Mouse (Mus musculus) ovary, postnatal 10 days (tissue): Measurements from ENCODE around the gene Cass4.
A peak's percentile ranks its signal among the peaks of the same experiment; 100 is the strongest.

Source experiments
- DNase-seq: peaks from one replicate; pipeline ENCODE4 v3.0.0; 2022; ENCODE audit warnings: low spot score

The Cass4 gene

DNA sequence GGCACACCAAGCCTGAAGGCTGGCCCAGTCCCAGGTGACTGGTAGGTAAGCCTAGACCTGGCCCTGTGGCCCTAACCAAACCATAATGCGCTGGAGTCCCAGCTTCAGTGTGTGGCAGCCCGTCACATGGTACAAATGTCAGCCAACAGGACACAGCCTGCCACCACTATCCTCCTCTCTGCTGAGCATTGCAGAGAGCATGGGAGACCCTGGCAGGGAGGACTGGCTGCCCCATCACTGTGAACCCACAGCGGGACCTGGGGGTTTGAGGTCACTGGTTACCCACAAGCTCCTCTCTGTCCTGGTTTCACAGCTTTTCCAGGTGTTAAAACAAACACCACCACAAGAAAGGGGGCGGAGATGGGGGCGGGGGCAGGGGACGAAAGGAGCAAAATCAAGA is 3.3 kb upstream of the Cass4 start:
- no peak for DNase-seq

DNA sequence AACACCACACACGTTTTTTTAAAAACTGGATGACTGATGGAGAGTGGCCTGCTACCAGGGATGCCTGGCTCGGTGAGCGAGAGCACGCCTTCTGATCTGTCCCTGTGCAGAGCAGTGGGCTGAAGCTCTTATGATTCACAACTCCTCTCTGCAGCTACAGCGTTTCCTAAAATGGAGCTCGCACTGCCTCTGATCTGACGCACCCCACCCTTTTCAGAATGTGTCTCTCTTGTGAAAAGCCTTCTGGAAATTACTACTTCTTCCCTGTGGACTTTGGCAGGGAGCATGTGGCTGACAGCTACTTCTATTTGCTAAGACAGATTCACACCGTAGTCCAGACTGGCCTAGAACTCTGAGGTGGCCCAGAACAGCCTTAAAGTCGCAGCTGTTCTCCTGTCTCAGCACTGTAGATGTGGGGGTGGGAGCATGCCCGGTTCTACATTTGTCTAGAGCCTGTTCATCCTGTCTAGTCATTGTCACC is 1.5 kb upstream of the Cass4 start:
- no peak for DNase-seq

DNA sequence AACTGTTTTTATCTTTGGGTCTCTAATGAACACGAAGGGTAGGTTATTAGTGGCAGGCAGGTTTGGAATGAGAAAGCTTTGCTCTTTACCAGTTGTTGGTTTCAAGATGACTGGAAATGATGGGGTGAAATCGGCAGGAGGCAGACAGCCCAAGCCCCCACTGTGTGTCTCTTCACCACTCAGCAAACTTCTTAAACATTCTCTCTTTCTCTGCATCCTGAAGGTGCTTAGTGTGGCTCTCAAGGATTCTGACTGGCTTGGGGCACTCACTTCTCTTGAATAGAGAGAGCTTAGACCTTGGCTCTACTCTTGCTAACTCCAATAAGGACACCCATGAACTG is 428 bp downstream of the Cass4 start:
- no peak for DNase-seq

DNA sequence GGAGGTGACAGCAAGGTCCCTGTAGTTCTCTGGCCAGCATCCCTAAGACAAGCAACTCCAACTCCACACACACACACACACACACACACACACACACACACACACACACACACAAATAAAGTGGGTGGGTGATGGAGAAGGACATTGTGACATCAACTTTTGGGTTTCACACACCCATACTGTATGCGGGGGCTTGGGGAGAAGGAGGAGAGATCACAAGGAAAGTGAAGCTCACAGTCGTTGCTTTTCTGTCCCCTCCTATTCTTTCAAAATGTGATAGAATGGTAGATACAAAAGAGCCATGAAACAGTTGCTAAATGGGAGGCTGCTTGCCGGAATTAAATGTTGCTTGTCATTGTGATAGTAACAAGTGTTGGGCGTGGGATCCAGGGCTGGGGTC is 1.1 kb downstream of the Cass4 start:
- no peak for DNase-seq

DNA sequence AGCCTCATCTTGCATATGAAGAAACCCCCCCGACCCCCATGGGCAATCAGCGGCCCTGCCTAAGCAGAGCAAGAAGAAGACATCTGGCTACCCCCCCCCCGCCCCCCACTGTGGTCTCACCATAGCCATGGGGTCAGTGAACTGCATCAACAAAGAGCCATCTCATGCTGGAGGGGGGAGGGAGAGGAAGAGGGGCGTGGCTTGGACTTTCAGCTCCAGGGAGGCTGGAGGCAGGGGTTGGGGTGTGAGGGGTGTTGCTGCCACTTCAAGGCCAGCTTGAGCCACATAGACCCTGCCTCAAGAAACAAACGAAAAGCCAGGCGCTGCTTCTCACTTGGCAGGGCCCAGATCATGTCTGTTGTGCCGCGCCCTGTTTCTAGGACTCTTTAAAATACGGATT is 2.4 kb downstream of the Cass4 start:
- DNase-seq, result no peak

DNA sequence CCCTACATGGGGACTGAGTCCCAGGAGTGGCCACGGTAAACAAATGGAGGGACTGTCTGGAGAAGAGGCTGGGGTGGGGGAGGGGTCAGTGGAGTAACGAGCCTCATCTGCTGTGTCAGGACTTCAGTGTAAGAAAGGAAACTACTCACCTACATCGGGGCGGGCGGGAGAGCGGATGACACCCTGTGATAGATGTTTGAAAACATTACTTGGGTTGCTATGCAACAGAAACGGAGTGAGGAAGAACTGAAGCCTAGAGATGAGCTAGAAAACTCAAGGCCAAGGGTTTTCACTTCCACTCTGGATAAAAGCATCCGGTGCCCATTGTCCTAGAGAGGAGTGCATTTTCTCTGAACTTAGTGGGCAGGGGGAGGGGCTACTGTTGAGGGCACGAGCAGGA is 6.3 kb downstream of the Cass4 start:
- no peak for DNase-seq

DNA sequence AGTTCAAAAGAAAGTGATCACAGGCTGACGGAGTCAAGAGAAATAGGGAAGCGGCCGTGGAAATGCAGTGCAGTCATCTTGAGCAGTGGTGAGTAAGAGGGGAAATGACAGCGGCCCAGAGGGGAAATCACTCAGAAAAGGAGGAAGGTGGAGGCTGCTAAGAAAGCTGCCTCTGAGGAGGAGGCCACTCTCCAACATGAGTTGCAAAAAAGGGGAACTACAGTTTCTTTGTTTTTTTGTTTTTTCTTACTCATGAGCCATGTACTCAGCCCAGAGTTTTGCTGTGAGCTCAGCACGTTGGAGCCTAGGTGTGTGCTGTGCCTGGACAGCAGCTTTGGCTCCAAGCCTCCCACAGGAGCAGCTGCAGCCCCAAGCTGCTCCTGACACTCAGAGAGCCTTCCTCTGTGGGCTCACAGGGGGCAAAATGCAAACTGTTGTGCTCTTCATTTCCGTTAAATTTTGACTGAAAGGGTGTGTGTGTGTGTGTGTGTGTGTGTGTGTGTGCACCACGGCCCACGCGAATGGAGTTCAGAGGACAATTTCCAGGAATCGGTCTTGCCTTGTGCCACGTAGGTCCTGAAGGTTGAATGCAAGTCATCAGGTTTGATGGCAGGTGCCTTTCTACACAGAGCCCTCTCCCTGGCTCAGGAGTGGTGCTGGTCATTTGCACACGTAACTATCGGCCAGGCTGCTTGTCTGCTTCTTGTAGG is 7.7 kb downstream of the Cass4 start:
- DNase-seq, result no peak

DNA sequence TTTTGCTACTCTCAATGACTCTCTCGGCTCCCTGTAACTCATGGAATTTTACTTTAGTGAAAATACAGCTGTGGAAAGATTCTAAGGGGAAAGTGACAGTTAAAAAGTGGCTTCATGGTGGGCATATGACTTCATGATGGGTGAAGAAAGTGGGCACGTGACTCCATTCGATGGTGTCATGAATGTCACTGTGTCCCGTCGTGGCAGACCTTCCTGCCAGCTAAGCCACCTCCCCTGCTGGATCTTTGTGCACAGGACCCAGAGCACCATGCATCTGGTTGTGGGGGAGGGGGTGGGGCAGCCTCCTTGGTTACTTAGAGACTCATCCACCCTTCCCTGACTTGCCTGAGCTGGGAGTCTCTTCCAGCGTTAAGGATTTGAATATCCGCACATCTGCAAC is 10.6 kb downstream of the Cass4 start:
- no peak for DNase-seq

DNA sequence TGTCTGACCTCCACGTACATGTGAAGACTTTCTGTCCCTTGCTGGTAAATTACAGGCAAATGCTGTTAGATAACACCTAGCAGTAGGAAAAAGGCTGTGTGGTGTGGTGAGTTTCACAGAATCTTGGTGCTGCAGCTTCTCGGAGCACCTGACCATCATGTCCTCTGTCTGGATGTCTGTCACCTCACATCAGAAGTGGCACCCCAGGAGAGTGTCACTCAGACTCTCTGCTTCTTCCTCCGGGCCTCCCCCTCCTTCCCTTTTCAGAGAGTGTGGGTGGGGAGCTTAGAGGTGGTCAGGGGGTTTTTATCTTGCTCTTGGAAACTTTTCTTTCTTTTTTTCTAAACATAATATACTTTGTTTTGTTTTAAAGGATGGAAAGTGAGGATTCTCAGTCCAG is 11.4 kb downstream of the Cass4 start:
- no peak for DNase-seq

DNA sequence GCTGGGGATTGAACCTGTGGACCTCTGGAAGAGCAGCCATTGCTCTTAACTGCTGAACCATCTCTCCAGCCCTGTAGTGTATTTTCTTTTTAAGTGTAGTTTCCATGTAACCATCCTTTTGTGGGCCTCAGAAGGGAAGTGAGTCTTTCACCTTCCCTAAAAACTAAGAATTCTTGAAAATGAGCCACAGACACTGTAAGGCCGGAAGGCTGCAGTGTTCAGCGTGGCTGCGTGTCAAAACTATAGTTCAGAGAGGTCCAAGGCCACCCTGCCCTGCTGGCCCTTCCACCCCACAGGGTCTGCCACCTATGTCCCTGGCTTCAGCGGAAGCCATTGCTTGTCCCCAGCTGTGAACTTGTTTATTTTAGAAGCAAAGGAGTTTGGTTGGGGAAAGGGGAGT is 12.6 kb downstream of the Cass4 start:
- DNase-seq, result no peak

DNA sequence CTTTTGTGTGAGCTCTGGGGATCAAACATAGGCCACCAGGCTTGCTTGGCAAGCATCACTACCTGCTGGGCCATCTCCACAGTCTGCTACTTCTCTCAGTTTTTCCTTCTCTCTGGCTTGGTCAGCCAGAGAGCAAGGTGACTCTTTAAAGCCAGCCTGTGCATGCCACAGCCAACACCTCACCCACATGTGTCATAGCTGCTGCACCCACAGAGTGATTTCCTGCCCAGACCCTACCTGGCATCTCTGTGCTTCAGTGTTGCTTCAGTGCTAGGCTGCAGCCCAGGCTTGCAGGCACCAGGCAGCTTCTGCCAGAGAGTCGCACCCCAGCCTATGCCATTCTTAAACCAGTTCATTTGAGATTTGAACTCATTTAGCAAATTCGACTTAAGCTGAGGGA is 13.9 kb downstream of the Cass4 start:
- no peak for DNase-seq

DNA sequence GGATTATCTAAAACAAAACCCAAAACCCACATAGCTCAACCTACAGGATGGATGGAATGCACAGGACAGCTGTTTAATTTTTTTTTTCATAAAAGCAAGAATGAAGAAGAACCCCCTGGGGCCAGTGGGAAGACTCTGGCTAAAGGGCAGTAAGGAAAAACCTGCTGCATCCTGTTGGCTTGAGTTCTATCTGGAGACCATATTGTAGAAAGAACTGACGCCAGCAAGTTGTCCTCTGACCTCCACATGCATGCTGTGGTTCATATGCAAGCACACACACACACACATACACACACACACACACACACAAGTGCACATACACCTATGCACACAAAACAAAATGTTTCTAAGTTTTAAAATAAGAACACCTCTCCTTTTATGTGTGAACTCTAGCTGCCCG is 17.1 kb downstream of the Cass4 start:
- no peak for DNase-seq

DNA sequence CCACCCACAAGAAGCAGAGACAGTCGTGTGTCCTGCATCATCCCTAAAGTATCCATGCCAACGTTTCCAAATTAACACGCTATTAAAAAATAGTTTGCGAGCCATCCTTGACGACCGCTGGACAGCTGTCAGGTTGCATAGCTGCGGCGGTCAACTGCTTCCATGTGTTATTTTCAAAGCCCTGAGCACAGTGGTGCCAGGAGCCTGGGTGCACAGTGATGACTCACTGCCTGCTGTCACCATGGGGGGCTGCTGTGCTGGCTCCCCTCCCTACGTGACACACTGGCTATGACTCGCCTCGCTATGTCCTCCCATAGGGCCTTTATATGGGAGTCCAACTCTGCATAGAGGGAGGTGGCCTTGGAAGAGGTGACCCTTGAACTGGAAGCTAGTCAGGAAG is 17.5 kb downstream of the Cass4 start:
- DNase-seq, result no peak

DNA sequence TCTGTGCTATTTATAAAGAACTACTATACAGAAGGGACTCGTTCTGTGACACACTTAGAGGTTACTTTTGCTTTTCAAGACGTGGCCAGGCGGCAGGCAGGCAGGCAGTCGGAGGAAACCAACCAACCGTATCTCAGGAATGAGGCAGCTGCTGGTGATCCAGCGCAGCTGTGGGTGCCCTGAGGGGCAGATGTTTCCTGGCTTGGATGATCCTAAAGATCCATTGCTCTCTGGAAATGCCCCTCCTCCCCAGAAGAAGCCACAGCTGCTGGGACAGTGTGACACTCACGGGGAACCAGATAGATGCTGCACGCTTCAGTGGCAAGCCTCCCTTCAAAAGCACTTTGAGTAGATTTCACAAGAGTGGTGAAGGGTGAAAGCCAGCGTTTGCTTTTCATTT is 18.9 kb downstream of the Cass4 start:
- DNase-seq, result no peak

DNA sequence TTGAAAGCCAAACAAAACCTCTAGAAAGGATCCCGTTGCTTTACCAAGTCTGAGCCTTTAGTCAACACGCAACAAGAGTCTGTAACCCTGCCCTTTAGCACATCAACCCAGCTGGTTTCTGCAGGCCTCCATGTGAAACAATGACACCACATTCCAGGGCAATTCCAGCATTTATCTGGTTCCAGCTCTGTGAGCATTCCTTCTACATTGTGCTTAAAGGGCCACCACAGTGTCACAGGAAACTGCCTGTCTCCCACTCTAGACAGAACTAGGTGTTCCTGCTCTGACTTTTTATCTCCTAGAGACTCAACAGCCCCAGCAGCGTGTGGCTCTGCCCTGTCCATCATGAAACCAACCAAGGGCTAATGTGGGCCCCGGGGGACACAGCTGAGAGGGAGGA is 19.7 kb downstream of the Cass4 start:
- DNase-seq, result no peak

DNA sequence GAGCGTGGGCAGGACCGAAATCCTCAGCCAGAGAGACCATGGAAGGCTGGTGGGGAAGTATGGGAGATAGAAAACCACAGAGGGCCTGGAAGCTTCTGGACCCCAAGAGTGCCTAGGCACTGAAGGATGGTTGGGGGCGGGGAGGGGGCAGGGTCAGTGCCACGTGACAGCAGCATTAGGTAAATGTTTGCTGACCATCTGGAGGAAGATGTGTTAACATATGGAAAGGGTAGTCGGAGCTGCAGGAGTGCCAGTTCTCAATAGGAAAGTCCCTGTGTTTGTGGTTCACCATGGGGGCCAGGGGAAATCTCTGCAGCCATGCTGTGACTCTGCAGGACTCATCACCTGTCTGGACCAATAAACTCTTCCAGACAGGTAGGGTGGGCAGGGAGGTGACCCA is 20.3 kb downstream of the Cass4 start:
- DNase-seq, result no peak

DNA sequence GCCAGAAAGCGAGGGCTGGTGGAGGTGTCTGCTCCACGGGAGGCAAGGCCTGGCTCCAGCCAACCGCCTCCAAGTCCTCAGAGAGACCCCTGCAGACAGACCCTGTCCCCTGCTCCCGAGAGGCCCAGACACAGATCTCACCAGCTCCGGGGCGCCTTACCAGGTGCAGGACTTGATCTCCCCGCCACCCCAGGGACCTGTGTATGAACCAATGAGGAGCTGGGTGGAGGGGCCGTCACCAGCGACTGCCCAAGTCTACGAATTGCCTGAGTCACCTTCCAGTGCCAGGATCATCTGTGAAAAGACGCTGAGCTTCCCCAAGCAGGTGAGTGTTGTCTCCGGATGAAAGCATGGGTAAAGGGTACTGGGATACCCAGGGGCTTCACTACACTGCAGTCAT is 22.6 kb downstream of the Cass4 start:
- no peak for DNase-seq

DNA sequence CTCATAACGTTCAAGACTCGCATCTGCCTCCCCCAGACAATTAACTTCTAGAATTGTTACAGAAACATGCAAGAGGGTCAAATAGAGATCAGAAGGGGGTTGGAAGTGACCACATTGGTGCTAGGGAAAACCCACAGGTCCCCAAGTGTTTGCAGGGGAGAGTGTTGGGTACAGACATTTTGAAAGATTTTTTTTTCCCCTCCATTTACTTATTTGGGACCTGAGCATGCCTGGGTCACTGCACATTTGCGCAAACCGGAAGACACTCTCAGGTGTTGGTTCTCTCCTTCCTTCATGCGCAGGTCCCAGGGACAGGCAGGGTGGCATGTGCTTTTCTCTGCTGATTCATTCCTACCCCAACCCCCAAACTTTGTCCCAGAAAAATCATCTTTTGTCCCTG is 23.3 kb downstream of the Cass4 start:
- no peak for DNase-seq

DNA sequence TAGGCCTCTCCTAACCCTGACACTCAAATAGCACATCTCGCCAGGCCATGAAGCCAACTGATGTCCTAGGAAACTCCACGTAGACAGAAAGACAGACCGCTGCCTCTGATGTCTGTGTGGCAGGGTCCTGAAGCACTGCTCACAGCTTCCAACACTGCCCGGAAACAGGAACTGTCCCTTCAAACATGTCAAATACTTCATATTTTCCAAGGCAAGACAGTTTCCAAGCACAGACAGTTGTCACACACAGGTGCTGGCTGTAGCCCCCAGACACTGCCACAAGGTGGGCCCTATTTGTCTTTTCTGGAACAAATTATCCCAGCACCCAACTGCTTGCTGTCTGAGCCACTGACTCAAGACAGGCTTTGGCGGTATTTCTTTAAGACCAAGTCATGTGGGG is 24.6 kb downstream of the Cass4 start:
- DNase-seq, result no peak

DNA sequence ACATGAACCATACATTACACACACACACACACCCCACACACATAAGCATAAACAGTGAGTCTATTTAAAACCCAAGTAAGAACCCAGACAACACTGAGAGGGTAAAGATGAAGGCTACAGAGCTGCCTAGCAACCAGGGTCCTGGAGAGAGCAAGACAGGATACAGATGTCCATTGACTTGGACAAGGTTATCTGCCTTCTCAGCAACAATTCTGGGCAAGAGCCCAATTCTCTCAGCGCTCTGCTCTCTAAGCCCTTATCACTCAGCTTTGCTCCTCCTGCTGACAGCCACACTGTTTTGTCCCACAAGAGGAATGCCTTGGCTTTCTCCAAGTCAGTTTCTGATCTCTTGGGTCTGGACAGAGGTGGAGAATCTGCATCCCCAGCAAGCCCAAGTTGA is 37.0 kb downstream of the Cass4 start:
- DNase-seq, result no peak

DNA sequence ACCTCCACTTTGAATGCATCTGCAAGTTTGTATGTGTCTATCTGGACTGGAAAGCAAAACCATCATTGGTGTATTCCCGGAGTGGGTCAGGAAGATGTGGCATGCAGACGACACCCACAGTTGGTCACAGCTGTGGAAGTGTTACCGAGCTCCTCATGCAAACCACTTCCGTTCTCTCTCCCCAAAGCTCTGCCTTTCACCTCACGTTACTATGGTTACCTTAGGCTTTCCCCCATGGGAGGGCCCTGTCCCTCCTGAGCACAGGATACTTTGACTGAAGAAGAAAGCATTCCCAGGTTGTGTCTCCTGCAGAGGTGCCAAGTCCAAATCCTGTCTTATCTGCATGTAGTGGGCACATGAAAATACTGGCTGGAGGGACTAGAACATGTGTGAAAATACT is 40.2 kb downstream of the Cass4 start:
- DNase-seq, result no peak

DNA sequence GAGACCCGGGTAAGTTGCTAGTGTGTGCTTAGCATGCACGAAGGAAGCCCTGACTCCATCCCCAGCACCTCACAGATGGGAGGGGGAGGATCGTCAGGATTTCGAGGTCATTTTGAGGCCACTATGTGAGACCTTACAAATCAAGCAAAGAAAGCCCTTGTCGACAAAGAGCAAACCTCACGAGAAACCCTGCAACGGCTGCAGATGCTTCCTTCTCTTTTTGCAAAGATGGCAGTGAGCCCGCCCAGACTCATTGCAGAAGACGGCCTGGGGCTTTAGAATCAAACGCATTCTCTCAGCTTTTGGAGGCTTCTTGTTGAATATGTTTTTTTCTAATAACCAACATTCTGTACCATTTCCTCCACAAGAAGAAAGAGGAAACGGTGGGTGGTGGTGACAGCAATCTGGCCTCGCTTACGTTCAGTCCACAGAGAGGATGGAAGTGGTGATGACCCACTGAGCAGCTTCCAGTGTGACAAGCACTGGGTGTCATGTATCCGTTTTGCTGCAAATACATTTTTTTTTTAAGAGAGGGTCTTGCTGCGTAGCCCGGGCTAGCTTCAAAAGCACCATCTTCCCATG is 43.9 kb downstream of the Cass4 start:
- no peak for DNase-seq

DNA sequence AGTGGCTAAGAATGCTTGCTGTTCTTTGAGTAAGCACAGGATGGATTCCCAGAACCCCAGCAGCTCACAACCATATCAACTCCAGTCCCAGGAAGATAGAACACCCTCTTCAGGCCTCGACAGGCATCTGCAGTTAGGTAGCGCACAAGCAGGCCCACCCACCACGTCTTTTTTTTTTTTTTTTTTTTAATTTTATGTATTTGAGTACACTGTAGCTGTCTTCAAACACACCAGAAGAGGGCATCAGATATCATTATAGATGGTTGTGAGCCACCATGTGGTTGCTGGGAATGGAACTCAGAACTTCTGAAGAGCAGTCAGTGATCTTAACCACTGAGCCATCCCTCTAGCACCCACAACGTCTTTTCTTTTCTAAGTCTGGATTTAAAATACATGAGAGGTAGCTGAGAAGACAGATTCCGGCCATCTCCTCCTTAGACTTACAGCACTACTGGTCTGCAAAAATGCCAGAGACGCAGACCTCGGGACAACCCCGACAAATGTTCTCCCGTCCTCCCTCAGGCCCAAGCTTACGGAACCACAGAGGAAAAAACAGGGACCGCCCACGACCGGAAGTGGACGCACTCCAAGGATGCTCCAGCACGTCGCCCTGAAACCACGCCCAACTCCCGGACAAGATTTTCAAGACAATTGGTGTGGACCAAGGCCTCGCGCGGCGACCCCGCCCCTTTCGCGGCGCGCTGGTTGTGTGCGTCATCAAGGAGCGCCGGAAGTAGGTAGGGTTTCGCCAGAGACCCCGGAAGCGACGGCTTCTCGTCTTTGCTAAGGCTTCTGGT is 46.4 kb downstream of the Cass4 start, which contains the start of gene Rtf2:
Gene Rtf2 (plus strand): TSS at position 714 of the 797 bp plus-strand sequence.
- DNase-seq, result peak; percentile 98

DNA sequence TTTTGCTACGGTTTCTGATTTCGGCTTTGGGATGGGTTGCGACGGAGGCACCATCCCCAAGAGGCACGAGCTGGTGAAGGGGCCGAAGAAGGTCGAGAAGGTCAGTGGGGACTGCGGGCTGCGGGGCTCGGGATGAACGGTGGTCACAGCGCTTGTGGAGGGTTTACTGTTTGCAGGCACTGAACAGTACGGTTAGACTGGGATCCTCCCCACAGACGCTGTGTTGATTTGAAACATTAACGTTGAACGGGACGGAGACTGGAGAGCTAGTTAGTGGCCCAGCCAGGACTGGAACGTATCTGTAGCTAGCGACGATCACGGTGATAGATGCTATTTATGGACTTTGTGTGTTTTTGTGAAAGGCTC is 47.0 kb downstream of the Cass4 start:
- DNase-seq, result no peak
